Mouse (Mus musculus) brown adipose tissue, adult 24 weeks (tissue): ENCODE data around the gene Cadm2. TPM values are rescaled to one million over a fixed set of nuclear protein-coding genes. Genes with fewer than 3 reads are reported as not detected.

Source experiments
- H3K27ac ChIP-seq: fragments of 200-500 bp; replicated peaks from 2 replicates; pipeline ENCODE4 v1.5.1; 2012; ENCODE audit warnings: low read depth, mild to moderate bottlenecking, low read length
- H3K4me1 ChIP-seq: fragments of 200-500 bp; 2 replicates; pipeline ENCODE4 v1.6.1; 2012; ENCODE audit warnings: low read length, mixed read lengths; ENCODE audit not compliant: control insufficient read depth, insufficient read depth, insufficient read length
- H3K4me3 ChIP-seq: fragments of 200-500 bp; 2 replicates; pipeline ENCODE4 v1.5.1; 2012; ENCODE audit warnings: low read depth, mild to moderate bottlenecking, low read length, moderate library complexity; ENCODE audit not compliant: insufficient read depth
- polyA plus RNA-seq: library from polyadenylated mRNA; stranded (reverse); fragments of >200 nt; gene quantifications from 2 replicates; pipeline ENCODE4 v1.2.4, GENCODE M21; 2012; ENCODE audit not compliant: missing spikeins, insufficient read depth, insufficient read length

The Cadm2 gene
- polyA plus RNA-seq, 1 experiment = 1.5 TPM

DNA sequence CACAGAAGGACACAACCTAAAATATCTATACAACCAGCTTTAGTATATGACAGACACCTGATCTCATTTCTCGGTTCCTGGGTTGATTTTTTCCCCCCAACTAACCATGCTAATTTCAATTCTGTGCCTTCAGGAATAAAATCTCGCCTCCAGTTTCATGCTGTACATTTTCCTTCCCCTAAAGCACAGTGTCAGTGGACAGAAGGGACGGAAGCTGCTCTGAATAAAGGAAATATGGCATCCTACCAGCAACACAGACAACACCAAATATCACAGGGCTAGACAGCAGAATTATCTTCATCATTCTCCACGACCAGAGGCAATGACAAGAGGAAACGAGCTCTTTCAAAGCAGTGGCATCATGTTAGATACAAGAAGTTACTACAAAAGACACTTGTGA, 498.2 kb downstream of the Cadm2 start:
- H3K4me3 ChIP-seq = no peak overlapping the region
- H3K27ac ChIP-seq = no peak overlapping the region
- no peaks in the 10 kb centered on the region for H3K4me1 ChIP-seq

DNA sequence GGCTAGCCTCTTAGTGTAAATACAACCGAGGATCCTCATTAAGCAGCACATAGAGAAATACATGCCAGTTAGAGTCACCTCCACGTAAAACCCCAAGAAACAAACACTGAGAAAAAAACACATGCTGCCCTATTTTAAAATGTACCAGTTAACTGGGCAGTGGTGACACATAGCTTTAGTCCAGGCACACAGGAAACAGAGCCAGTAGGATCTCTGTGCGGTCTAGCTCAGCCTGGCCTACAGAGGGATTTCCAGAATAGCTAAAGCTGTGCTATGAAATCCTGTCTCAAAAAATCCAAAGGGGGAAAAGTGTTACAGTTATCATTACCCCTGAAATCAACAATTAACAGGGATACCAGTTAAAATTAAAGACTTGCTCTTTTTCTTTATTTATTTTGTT, 498.9 kb downstream of the Cadm2 start:
- no peak overlapping the region for H3K27ac ChIP-seq
- no peaks in the 10 kb centered on the region for H3K4me1 ChIP-seq
- no peak overlapping the region for H3K4me3 ChIP-seq

DNA sequence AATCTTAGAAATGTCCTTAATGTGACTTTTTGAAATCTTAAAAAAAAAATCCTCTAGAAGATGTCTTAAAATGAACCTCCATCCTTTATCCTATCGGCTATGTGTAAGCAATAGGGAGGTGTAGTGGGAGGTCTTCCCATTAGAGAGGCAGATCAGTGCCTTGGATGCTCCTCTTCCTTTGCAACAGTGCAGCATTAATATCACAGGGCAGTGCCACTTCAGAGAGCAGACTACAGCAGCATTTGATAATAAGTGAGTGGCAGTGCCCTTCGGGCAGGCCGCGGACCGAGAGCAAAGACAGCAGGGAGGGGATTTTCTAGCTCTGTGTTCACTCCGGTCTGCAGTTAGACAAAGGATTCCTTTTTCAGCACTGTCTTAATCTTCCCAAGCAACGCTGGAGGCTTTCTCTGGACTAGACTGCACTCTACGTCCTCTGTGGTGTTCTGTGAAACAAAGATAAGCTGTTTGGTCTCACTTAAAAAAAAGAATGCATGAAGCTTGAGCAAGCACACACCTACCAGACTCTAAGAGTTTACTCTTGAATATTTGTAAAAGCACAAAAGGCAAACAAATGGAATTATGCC, 514.1 kb downstream of the Cadm2 start:
- Histone ChIP-seq H3K4me3 (no peak overlapping the region), H3K27ac (no peak overlapping the region), H3K4me1 (no peaks in the 10 kb centered on the region)

- no peak overlapping the region for H3K4me3 ChIP-seq
- H3K27ac ChIP-seq = no peak overlapping the region
- no peaks in the 10 kb centered on the region for H3K4me1 ChIP-seq
Observed at GRCm38 (mm10) chr16:67096706-67097105, 524.0 kb downstream of the Cadm2 start.

DNA sequence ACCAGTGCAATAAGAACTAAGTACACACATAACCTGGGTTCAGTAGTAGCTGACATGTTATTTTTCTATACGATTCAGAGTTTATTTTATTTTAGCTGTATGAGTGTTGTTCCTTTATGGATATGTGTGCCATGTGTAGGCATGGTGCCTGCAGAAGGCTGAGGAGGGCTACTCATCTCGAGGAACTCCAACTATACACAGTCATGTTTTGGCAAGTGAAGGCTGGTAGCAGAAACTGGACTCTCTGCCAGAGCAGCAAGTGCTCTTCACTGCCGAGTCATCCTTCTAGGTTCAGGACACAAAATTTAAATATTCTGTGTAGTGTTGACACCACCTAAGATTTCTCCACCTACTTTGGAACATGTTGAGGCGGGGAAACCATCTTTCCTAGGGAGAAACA, 524.8 kb downstream of the Cadm2 start:
- H3K27ac ChIP-seq = no peak overlapping the region

DNA sequence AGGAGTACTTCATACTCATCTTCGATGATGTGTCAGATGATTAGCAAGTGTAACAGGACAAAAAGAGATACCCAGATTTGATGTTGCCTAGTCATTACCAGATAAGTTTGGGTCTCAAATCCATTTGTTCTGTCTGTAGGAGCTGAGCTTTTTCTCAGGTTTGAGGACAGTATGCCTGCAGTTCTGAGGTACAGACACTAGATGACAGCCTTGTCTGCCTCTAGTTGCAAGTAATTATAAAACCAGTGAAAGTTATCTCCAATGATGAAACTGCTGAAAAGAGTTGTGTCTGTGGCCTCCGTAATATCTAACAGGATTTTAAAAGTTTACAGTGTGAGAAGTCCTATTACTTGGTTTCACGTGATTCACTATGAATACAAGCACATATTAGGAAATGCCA, 531.0 kb downstream of the Cadm2 start:
- no peak overlapping the region for H3K4me3 ChIP-seq

More for the DNA sequence above, 524.8 kb downstream of the Cadm2 start:
- H3K4me1 ChIP-seq = no peaks in the 10 kb centered on the region
- no peak overlapping the region for H3K4me3 ChIP-seq

GRCm38 (mm10) chr16:67079318-67079717, 541.4 kb downstream of the Cadm2 start:
- H3K4me3 ChIP-seq = no peak overlapping the region
- H3K4me1 ChIP-seq = no peaks in the 10 kb centered on the region
- no peak overlapping the region for H3K27ac ChIP-seq

More for the DNA sequence above, 531.0 kb downstream of the Cadm2 start:
- no peaks in the 10 kb centered on the region for H3K4me1 ChIP-seq
- no peak overlapping the region for H3K27ac ChIP-seq

- no peak overlapping the region for H3K4me3 ChIP-seq
- H3K27ac ChIP-seq = no peak overlapping the region
- no peaks in the 10 kb centered on the region for H3K4me1 ChIP-seq
Observed at GRCm38 (mm10) chr16:67076169-67076895, 544.4 kb downstream of the Cadm2 start.

GRCm38 (mm10) chr16:67068461-67068860, 552.2 kb downstream of the Cadm2 start:
- Histone ChIP-seq H3K27ac (no peak overlapping the region), H3K4me3 (no peak overlapping the region), H3K4me1 (no peaks in the 10 kb centered on the region)

GRCm38 (mm10) chr16:67030918-67031317, 589.8 kb downstream of the Cadm2 start:
- H3K4me3 ChIP-seq = no peak overlapping the region
- no peaks in the 10 kb centered on the region for H3K4me1 ChIP-seq
- no peak overlapping the region for H3K27ac ChIP-seq

DNA sequence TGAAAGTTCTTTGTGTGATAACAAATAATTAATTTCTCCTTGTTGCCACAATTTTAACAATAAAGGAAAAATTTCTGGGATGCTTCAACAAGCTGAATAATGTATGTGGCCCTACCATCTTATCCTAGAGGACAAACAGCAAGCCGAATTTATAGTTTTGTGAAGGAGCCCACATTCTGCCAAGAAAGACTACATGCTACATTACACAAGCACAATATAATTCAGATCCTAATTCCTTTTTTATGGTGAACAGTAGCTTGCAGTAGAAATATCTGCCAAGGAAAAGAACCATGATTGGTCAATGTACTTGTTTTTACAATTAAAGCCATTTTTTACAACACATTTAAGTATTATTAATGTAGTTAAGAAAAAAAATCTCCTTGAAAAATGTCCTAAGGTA, 600.9 kb downstream of the Cadm2 start:
- H3K27ac ChIP-seq = no peak overlapping the region
- H3K4me1 ChIP-seq = no peaks in the 10 kb centered on the region
- H3K4me3 ChIP-seq = no peak overlapping the region

- Histone ChIP-seq H3K4me1 (no peaks in the 10 kb centered on the region), H3K4me3 (no peak overlapping the region), H3K27ac (no peak overlapping the region)
Observed at GRCm38 (mm10) chr16:67017710-67018109, 603.0 kb downstream of the Cadm2 start.

- Histone ChIP-seq H3K4me3 (no peak overlapping the region), H3K27ac (no peak overlapping the region), H3K4me1 (no peaks in the 10 kb centered on the region)
Observed at GRCm38 (mm10) chr16:67003161-67003560, 617.5 kb downstream of the Cadm2 start.

- H3K4me1 ChIP-seq = no peaks in the 10 kb centered on the region
- no peak overlapping the region for H3K4me3 ChIP-seq
- H3K27ac ChIP-seq = no peak overlapping the region
Observed at GRCm38 (mm10) chr16:67001707-67002106, 619.0 kb downstream of the Cadm2 start.

DNA sequence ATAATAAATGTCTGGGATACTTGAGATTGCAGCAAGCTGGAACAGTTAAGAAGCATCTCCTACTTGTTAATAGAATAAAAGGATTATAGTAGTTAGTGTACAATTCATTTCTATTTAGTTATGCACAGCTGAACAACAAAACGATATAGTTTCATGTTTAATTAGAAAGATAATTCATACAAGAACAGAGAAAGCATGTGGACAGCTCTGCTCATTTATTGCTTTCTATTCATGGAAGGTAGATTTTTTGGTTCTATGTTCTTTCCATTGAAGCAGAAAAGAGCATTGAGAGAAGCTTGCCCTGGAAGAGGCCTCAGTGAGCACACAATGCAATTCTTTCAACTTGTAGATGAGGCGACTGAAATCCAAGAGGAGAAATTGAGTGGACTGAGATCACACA, 623.2 kb downstream of the Cadm2 start:
- Histone ChIP-seq H3K27ac (no peak overlapping the region), H3K4me3 (no peak overlapping the region), H3K4me1 (no peaks in the 10 kb centered on the region)

DNA sequence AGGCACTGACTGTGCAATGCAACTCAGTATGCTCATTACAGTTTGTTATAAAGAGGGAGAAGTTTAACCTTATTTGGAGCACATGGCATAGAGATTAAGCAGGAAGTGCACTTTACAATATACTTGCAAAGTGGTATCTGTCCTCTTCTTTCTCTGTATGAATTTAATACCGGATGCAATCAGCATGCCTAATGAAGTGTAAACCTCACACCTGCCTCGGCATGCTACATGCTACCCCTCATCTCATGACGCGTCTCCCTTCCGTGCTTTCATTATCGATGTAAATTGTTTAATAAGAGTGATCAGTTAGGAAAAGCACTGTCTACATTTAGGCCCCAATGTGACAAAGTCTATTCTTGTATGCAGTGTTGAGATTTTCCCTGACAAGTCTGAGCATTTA, 633.0 kb downstream of the Cadm2 start:
- Histone ChIP-seq H3K27ac (no peak overlapping the region), H3K4me3 (no peak overlapping the region), H3K4me1 (no peaks in the 10 kb centered on the region)
